ENCODE assay signal across 8 mouse cellular contexts in the genomic region with DNA sequence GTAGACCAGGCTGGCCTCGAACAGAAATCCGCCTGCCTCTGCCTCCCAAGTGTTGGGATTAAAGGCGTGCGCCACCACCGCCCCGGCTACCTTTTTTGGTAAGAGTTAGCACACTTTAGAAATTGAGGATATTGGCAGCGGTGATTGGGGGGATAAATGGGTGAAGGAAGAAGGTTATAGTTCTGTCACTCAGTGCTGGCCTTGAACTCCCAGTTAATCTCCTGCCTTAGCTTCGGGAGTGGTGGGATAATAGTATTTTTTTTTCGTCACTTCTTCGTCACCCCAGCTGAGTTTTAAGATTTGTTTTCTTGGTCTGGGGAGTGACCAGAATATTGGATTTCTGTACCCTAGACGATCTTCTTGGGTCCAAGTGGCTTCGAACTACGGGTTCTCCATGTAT. TPM values are rescaled to one million over a fixed set of nuclear protein-coding genes. Genes with fewer than 3 reads are reported as not detected.
DNase-seq lines count a peak whose midpoint lies in the region; ATAC-seq and TF ChIP-seq lines count a peak whose summit lies in the region.

No protein-coding gene starts in this region.

- H3K79me2 ChIP-seq in myocyte (ENCODE audit: control insufficient read depth, insufficient read depth) = peaks cover 58% of the 10 kb centered on the region

- H3K27me3 ChIP-seq in kidney, embryonic 16.5 days (ENCODE audit: insufficient read depth, low read length) = no peaks in the 10 kb centered on the region
- H3K27me3 ChIP-seq in embryonic facial prominence, embryonic 11.5 days (ENCODE audit: control insufficient read depth, insufficient read depth, low read length) = no peaks in the 10 kb centered on the region
- H3K27me3 ChIP-seq in hindbrain, postnatal 0 days (ENCODE audit: insufficient read depth, low read length) = no peaks in the 10 kb centered on the region
- H3K27me3 ChIP-seq in myocyte (ENCODE audit: control insufficient read depth, insufficient read depth, insufficient read length) = no peaks in the 10 kb centered on the region

- TF ChIP-seq POLR2A in myocyte (IDR thresholded peaks at IDR 0.05; ENCODE audit: insufficient read length, low read depth) = no peak

- H3K9me3 ChIP-seq in kidney, embryonic 16.5 days (ENCODE audit: low read length) = no peaks in the 10 kb centered on the region
- H3K9me3 ChIP-seq in embryonic facial prominence, embryonic 11.5 days (replicated peaks; ENCODE audit: control insufficient read depth, low read length) = no peaks in the 10 kb centered on the region
- H3K9me3 ChIP-seq in hindbrain, postnatal 0 days (ENCODE audit: low read length) = no peaks in the 10 kb centered on the region

- DNase-seq in kidney, postnatal 25 days = no peak
- no peak for DNase-seq in embryonic facial prominence, embryonic 11.5 days (ENCODE audit: low spot score)
- no peak for DNase-seq in hindbrain, postnatal 0 days (ENCODE audit: low spot score)
- DNase-seq in adrenal gland, postnatal 4 days (ENCODE audit: low spot score in 2 of 2) = no peak
- no peak for DNase-seq in layer of hippocampus, adult 9-10 months (ENCODE audit: low spot score)
- DNase-seq in layer of hippocampus, adult 8-10 months (ENCODE audit: low spot score in 2 of 2) = no peak

- 41% methylated on average over 13 of the region's 13 CpGs for WGBS in kidney, embryonic 16.5 days
- WGBS in embryonic facial prominence, embryonic 11.5 days = 49% methylated on average over 13 of the region's 13 CpGs
- WGBS in hindbrain, postnatal 0 days = 49% methylated on average over 13 of the region's 13 CpGs

- H3K9ac ChIP-seq in kidney, embryonic 16.5 days (replicated peaks; ENCODE audit: low read length) = peak overlapping the region; percentile 95
- H3K9ac ChIP-seq in embryonic facial prominence, embryonic 11.5 days (replicated peaks; ENCODE audit: low read length) = peak overlapping the region; percentile 97
- peak overlapping the region; percentile 95; the same call in 1 of the 2 replicates for H3K9ac ChIP-seq in hindbrain, postnatal 0 days (replicated peaks; ENCODE audit: low read length)

- H3K4me1 ChIP-seq in kidney, embryonic 16.5 days (ENCODE audit: insufficient read depth, low read length) = peaks cover 14% of the 10 kb centered on the region
- no peaks in the 10 kb centered on the region for H3K4me1 ChIP-seq in embryonic facial prominence, embryonic 11.5 days (ENCODE audit: control insufficient read depth, insufficient read depth, low read length)
- peaks cover 5% of the 10 kb centered on the region; the same call in 1 of the 2 replicates for H3K4me1 ChIP-seq in hindbrain, postnatal 0 days (ENCODE audit: insufficient read depth, low read length)

- peaks cover 5% of the 10 kb centered on the region; the same call in 1 of the 2 replicates for H3K36me3 ChIP-seq in kidney, embryonic 16.5 days (ENCODE audit: insufficient read depth, low read length)
- no peaks in the 10 kb centered on the region for H3K36me3 ChIP-seq in embryonic facial prominence, embryonic 11.5 days (replicated peaks; ENCODE audit: control insufficient read depth, insufficient read depth, low read depth, low read length)
- H3K36me3 ChIP-seq in hindbrain, postnatal 0 days (ENCODE audit: insufficient read depth, low read length) = 0 out of 2 replicates have a peak, but pooled peaks cover 5% of the 10 kb centered on the region
- peaks cover 7% of the 10 kb centered on the region for H3K36me3 ChIP-seq in myocyte (ENCODE audit: control insufficient read depth, insufficient read depth)

- no peak for TF ChIP-seq CTCF in hindbrain, postnatal 0 days (IDR thresholded peaks at IDR 0.05; ENCODE audit: low read depth)

- no peak overlapping the region for H3K27ac ChIP-seq in kidney, embryonic 16.5 days (ENCODE audit: low read length)
- no peak overlapping the region; the same call in 1 of the 2 replicates for H3K27ac ChIP-seq in embryonic facial prominence, embryonic 11.5 days (replicated peaks; ENCODE audit: low read depth, low read length)
- H3K27ac ChIP-seq in hindbrain, postnatal 0 days = peak overlapping the region; percentile 99; the same call in 1 of the 2 replicates

- H3K4me3 ChIP-seq in kidney, embryonic 16.5 days (ENCODE audit: low read length) = peak overlapping the region; percentile 87
- H3K4me3 ChIP-seq in embryonic facial prominence, embryonic 11.5 days (ENCODE audit: low read depth, low read length) = peak overlapping the region; percentile 86
- H3K4me3 ChIP-seq in hindbrain, postnatal 0 days (ENCODE audit: low read length) = peak overlapping the region; percentile 85
- peak overlapping the region; percentile 92 for H3K4me3 ChIP-seq in myocyte

- H3K4me2 ChIP-seq in kidney, embryonic 16.5 days (replicated peaks; ENCODE audit: low read depth, low read length) = peak overlapping the region; percentile 68
- peak overlapping the region; percentile 43 for H3K4me2 ChIP-seq in embryonic facial prominence, embryonic 11.5 days (ENCODE audit: low read depth, low read length)
- peak overlapping the region; percentile 62 for H3K4me2 ChIP-seq in hindbrain, postnatal 0 days (ENCODE audit: low read depth, low read length)
- peak overlapping the region; percentile 80 for H3K4me2 ChIP-seq in myocyte (ENCODE audit: low read depth)

- peak overlapping the region; percentile 69 for H3ac ChIP-seq in myocyte (ENCODE audit: control insufficient read depth, insufficient read length)

- ATAC-seq in kidney, embryonic 16.5 days (ENCODE audit: low FRiP score, low TSS enrichment) = no peak
- ATAC-seq in embryonic facial prominence, embryonic 11.5 days (replicated peaks; ENCODE audit: insufficient number of reproducible peaks, low FRiP score, low TSS enrichment, low read depth) = no peak
- ATAC-seq in hindbrain, postnatal 0 days = no peak

TF ChIP-seq in myocyte, 11 proteins besides CTCF, POLR2A, EP300 and RAD21:
- TF ChIP-seq TCF3 (IDR thresholded peaks at IDR 0.05; ENCODE audit: insufficient read length, low read depth) = no peak
- TF ChIP-seq TCF12 (IDR thresholded peaks at IDR 0.05; ENCODE audit: insufficient read depth, poor library complexity, severe bottlenecking) = no peak
- no peak for TF ChIP-seq CEBPB (IDR thresholded peaks at IDR 0.05; ENCODE audit: insufficient read depth, poor library complexity, severe bottlenecking)
- TF ChIP-seq POLR2AphosphoS2 (IDR thresholded peaks at IDR 0.05; ENCODE audit: insufficient read length, low read depth) = no peak
- no peak for TF ChIP-seq E2F4 (IDR thresholded peaks at IDR 0.05; ENCODE audit: insufficient read depth)
- TF ChIP-seq MYOD1 (IDR thresholded peaks at IDR 0.05; ENCODE audit: control insufficient read depth in 1 of 3, insufficient read length in 2 of 3, low read depth in 2 of 3) = no peak
- TF ChIP-seq MAX (IDR thresholded peaks at IDR 0.05; ENCODE audit: low read depth) = no peak
- TF ChIP-seq SRF (IDR thresholded peaks at IDR 0.05; ENCODE audit: control insufficient read depth, insufficient read length, low read depth) = no peak
- no peak for TF ChIP-seq MYOG (IDR thresholded peaks at IDR 0.05; ENCODE audit: control insufficient read depth in 1 of 3, insufficient read depth in 1 of 3, insufficient read length in 2 of 3, low read depth in 2 of 3)

RNA-seq across cellular contexts. Expression of gene Bclaf1, which starts 1.2 kb away (rescaled TPM):
- polyA plus RNA-seq in kidney, embryonic 16.5 days (2015; fragmentation: Nextera tagmentation; extraction: Ambion mirVana) = 123 and 137 TPM in 2 replicates
- 172 and 184 TPM in 2 replicates for polyA plus RNA-seq in embryonic facial prominence, embryonic 11.5 days (2014; fragmentation: Nextera tagmentation; extraction: Ambion mirVana)
- total RNA-seq in hindbrain, postnatal 0 days (2014; rRNA removed) = 83.4 and 94.5 TPM in 2 replicates
- polyA plus RNA-seq in hindbrain, postnatal 0 days (2015; fragmentation: Nextera tagmentation; extraction: Ambion mirVana) = 94.4 and 96.2 TPM in 2 replicates
- 12.5 TPM for polyA plus RNA-seq in myocyte (2012; fragmentation: generic; extraction: Trizol)
- 100 to 1,000 TPM; 182 to 204 TPM for total RNA-seq in adrenal gland, postnatal 4 days (2021)
- total RNA-seq in layer of hippocampus, adult 8-10 months (2022) = 100 to 1,000 TPM; 119 to 142 (median 137) TPM

RNA-seq across cellular contexts. Expression of gene Mtfr2, which starts 34.1 kb away (rescaled TPM):
- polyA plus RNA-seq in kidney, embryonic 16.5 days (2015; fragmentation: Nextera tagmentation; extraction: Ambion mirVana) = 1.7 and 2.9 TPM in 2 replicates
- polyA plus RNA-seq in embryonic facial prominence, embryonic 11.5 days (2014; fragmentation: Nextera tagmentation; extraction: Ambion mirVana) = 1.4 and 3.7 TPM in 2 replicates
- total RNA-seq in hindbrain, postnatal 0 days (2014; rRNA removed) = 0.43 TPM in 1 of 2 replicates, not detected in the other
- polyA plus RNA-seq in hindbrain, postnatal 0 days (2015; fragmentation: Nextera tagmentation; extraction: Ambion mirVana) = 0.30 and 0.47 TPM in 2 replicates
- 1.3 TPM for polyA plus RNA-seq in myocyte (2012; fragmentation: generic; extraction: Trizol)
- total RNA-seq in adrenal gland, postnatal 4 days (2021) = 1 to 10 TPM; 3.3 to 3.5 TPM
- 1 to 10 TPM in 1 of 4 experiments, under 1 TPM in 3; 0.55 to 1.6 (median 0.83) TPM for total RNA-seq in layer of hippocampus, adult 8-10 months (2022)
